Comparison of ENCODE assay signal across 20 mouse cellular contexts in the genomic region with DNA sequence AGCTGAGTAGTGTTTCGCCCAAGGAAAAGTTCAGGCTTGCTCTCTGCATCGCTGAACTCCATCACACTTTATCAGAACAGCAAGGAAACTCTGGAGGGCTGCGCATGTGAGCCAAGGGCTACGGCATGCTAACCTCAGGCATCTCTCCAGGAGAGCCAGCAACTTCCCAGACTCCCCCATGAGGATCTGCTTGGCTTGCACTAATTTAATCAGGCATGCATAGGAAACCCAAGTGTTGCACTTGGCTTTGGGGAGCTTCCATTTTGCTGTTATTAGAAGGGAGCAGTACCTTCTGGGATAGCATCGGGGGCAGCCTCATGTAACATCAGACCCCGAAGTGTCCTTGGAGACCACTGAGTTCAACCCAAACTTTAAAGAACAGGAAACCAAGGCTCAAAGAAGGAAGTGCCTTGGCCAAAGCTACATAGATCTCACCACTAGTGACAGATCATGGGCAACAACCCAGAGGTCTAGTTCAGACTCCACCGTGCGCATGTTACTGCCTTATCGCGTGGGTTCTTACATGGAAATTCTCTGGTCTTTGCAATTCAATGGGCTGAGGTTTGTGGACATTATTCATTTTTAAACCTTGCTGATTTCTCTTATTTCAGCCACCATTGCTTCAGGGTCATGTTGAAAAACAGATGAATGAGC. TPM values are rescaled to one million over a fixed set of nuclear protein-coding genes. Genes with fewer than 3 reads are reported as not detected.
DNase-seq lines count a peak whose midpoint lies in the region; ATAC-seq and TF ChIP-seq lines count a peak whose summit lies in the region.
"Had no signal": no experiment of that assay in that cellular context is flagged by ENCODE, and none has a peak within 500 bp of the region (broad histone marks: within the 10 kb centered on the region; RNA-seq: fewer than 3 reads in every experiment).

No protein-coding gene starts in this region.

- ATAC-seq in heart, embryonic 14.5 days (ENCODE audit: insufficient number of reproducible peaks, insufficient read depth, low FRiP score, low read depth) = peak; percentile 60
- no peak for ATAC-seq in heart, embryonic 11.5 days (replicated peaks; ENCODE audit: insufficient number of reproducible peaks, low FRiP score, low TSS enrichment)
- no peak for ATAC-seq in liver, embryonic 11.5 days (replicated peaks; ENCODE audit: low FRiP score)
- ATAC-seq: forebrain, postnatal 0 days had no signal

- no peak for TF ChIP-seq POLR2A in liver, adult 2 months (IDR thresholded peaks at IDR 0.05; ENCODE audit: extremely low read depth, insufficient read depth, low read length)

- H3K79me2 ChIP-seq in liver, adult 2 months (ENCODE audit: control insufficient read depth, insufficient read depth, low read length) = no peaks in the 10 kb centered on the region

- no peak for TF ChIP-seq CTCF in liver, adult 2 months (IDR thresholded peaks at IDR 0.05; ENCODE audit: low read depth, low read length)

- H3K4me3 ChIP-seq in heart, embryonic 14.5 days (ENCODE audit: control insufficient read depth in 1 of 2, insufficient read depth in 1 of 2, low read depth in 1 of 2, low read length in 2 of 2) = no peak overlapping the region
- no peak overlapping the region for H3K4me3 ChIP-seq in heart, embryonic 11.5 days (ENCODE audit: low read depth, low read length)
- no peak overlapping the region for H3K4me3 ChIP-seq in liver, adult 2 months (ENCODE audit: insufficient read depth, low read depth, low read length)
- no peak overlapping the region for H3K4me3 ChIP-seq in liver, embryonic 11.5 days (ENCODE audit: low read depth, low read length)
- H3K4me3 ChIP-seq: forebrain, embryonic 10.5 days; hindbrain, embryonic 10.5 days; limb, embryonic 12.5 days; liver, embryonic 15.5 days had no signal

- peak; percentile 10 for DNase-seq in liver, adult 2 months (ENCODE audit: extremely low read depth, low read depth, low spot score)
- no peak for DNase-seq in liver, embryonic 11.5 days (ENCODE audit: low spot score)
- DNase-seq in heart, postnatal 4 days = peak; percentile 29
- no peak for DNase-seq in gastrocnemius, postnatal 14 days
- no peak for DNase-seq in layer of hippocampus, postnatal 25 days (ENCODE audit: extremely low spot score in 1 of 2, low spot score in 1 of 2)
- DNase-seq: adrenal gland, adult 2 months; embryo, embryonic 11 days; forebrain, postnatal 0 days; layer of hippocampus, adult 9-11 months; right cerebral cortex, postnatal 4 days had no signal

- H3K36me3 ChIP-seq in heart, embryonic 14.5 days (ENCODE audit: control insufficient read depth, insufficient read depth, low read length) = no peaks in the 10 kb centered on the region
- H3K36me3 ChIP-seq in heart, embryonic 11.5 days (ENCODE audit: control insufficient read depth, insufficient read depth, low read length) = no peaks in the 10 kb centered on the region
- no peaks in the 10 kb centered on the region for H3K36me3 ChIP-seq in liver, adult 2 months (ENCODE audit: control insufficient read depth, insufficient read depth, low read length)
- no peaks in the 10 kb centered on the region for H3K36me3 ChIP-seq in liver, embryonic 11.5 days (ENCODE audit: control insufficient read depth, insufficient read depth, low read length)
- H3K36me3 ChIP-seq: forebrain, embryonic 10.5 days; hindbrain, embryonic 10.5 days; limb, embryonic 12.5 days; liver, embryonic 15.5 days had no signal

- intact Hi-C loops in gastrocnemius, postnatal 14 days (cut with DNase I; ENCODE audit: low total_unique reads) = no loop called here

- H3K9ac ChIP-seq in heart, embryonic 14.5 days (ENCODE audit: low read length) = no peak overlapping the region
- no peak overlapping the region for H3K9ac ChIP-seq in heart, embryonic 11.5 days (ENCODE audit: low read depth, low read length)
- H3K9ac ChIP-seq in liver, adult 2 months (ENCODE audit: low read depth, low read length) = no peak overlapping the region
- no peak overlapping the region for H3K9ac ChIP-seq in liver, embryonic 11.5 days (ENCODE audit: low read depth, low read length)
- H3K9ac ChIP-seq: forebrain, postnatal 0 days; limb, embryonic 12.5 days; liver, embryonic 15.5 days had no signal

- no peaks in the 10 kb centered on the region for H3K9me3 ChIP-seq in heart, embryonic 14.5 days (ENCODE audit: control insufficient read depth, low read length)
- H3K9me3 ChIP-seq in heart, embryonic 11.5 days (replicated peaks; ENCODE audit: control insufficient read depth, low read length) = no peaks in the 10 kb centered on the region
- no peaks in the 10 kb centered on the region for H3K9me3 ChIP-seq in liver, embryonic 11.5 days (ENCODE audit: control insufficient read depth, low read length)
- H3K9me3 ChIP-seq: forebrain, embryonic 10.5 days; limb, embryonic 12.5 days; liver, embryonic 15.5 days had no signal

- WGBS in heart, embryonic 14.5 days = 64% methylated on average over 10 of the region's 10 CpGs
- 83% methylated on average over 10 of the region's 10 CpGs for WGBS in heart, embryonic 11.5 days (ENCODE audit: insufficient replicate concordance)
- 68% methylated on average over 10 of the region's 10 CpGs for WGBS in liver, adult 2 months
- WGBS in liver, embryonic 11.5 days = 79% methylated on average over 10 of the region's 10 CpGs

- H3K4me2 ChIP-seq in heart, embryonic 14.5 days (ENCODE audit: low read length) = no peak overlapping the region
- H3K4me2 ChIP-seq in heart, embryonic 11.5 days = no peak overlapping the region
- H3K4me2 ChIP-seq in liver, embryonic 11.5 days = no peak overlapping the region
- H3K4me2 ChIP-seq: limb, embryonic 12.5 days; liver, embryonic 15.5 days; midbrain, embryonic 11.5 days had no signal

- H3K27ac ChIP-seq in heart, embryonic 14.5 days (replicated peaks in 1 of 2; ENCODE audit: control insufficient read depth in 1 of 2, insufficient read depth in 1 of 2, low read depth in 2 of 2, low read length in 2 of 2) = no peak overlapping the region
- H3K27ac ChIP-seq in heart, embryonic 11.5 days (ENCODE audit: low read depth, low read length) = no peak overlapping the region
- H3K27ac ChIP-seq in liver, adult 2 months (replicated peaks; ENCODE audit: insufficient read depth, low read depth, low read length) = no peak overlapping the region
- H3K27ac ChIP-seq in liver, embryonic 11.5 days (ENCODE audit: low read depth, low read length) = no peak overlapping the region
- H3K27ac ChIP-seq: forebrain, embryonic 10.5 days; hindbrain, embryonic 10.5 days; limb, embryonic 12.5 days; liver, embryonic 15.5 days; macrophage; stomach, postnatal 0 days had no signal

- no peaks in the 10 kb centered on the region for H3K27me3 ChIP-seq in heart, embryonic 14.5 days (ENCODE audit: control insufficient read depth, insufficient read depth, low read length)
- no peaks in the 10 kb centered on the region for H3K27me3 ChIP-seq in heart, embryonic 11.5 days (ENCODE audit: control insufficient read depth, insufficient read depth, low read length)
- no peaks in the 10 kb centered on the region for H3K27me3 ChIP-seq in liver, adult 2 months (ENCODE audit: control insufficient read depth, insufficient read depth, low read length)
- H3K27me3 ChIP-seq in liver, embryonic 11.5 days (replicated peaks; ENCODE audit: control insufficient read depth, insufficient read depth, low read length) = no peaks in the 10 kb centered on the region
- H3K27me3 ChIP-seq: limb, embryonic 12.5 days; liver, embryonic 15.5 days had no signal

- H3K4me1 ChIP-seq in heart, embryonic 14.5 days (ENCODE audit: control insufficient read depth in 2 of 2, insufficient read depth in 2 of 2, low read length in 2 of 2) = no peaks in the 10 kb centered on the region
- no peaks in the 10 kb centered on the region for H3K4me1 ChIP-seq in heart, embryonic 11.5 days (ENCODE audit: control insufficient read depth, insufficient read depth, low read length)
- H3K4me1 ChIP-seq in liver, adult 2 months (ENCODE audit: control insufficient read depth, insufficient read depth, low read length) = no peaks in the 10 kb centered on the region
- no peaks in the 10 kb centered on the region for H3K4me1 ChIP-seq in liver, embryonic 11.5 days (replicated peaks; ENCODE audit: control insufficient read depth, insufficient read depth, low read length)
- H3K4me1 ChIP-seq: hindbrain, embryonic 10.5 days; limb, embryonic 12.5 days; liver, embryonic 15.5 days had no signal

RNA-seq across cellular contexts. Expression of a gene that starts 23.6 kb away (rescaled TPM):
- polyA plus RNA-seq in heart, embryonic 14.5 days (2014; fragmentation: Nextera tagmentation; extraction: Ambion mirVana) = 7.7 and 8.5 TPM in 2 replicates
- polyA plus RNA-seq in heart, embryonic 11.5 days (2014; fragmentation: Nextera tagmentation; extraction: Ambion mirVana) = 8.6 and 8.8 TPM in 2 replicates
- 1.1 and 1.3 TPM in 2 replicates for total RNA-seq in liver, adult 2 months (2014; rRNA removed)
- polyA plus RNA-seq in liver, adult 2 months (2012; rRNA removed) = 0.33 and 0.57 TPM in 2 replicates
- polyA plus RNA-seq in liver, embryonic 11.5 days (2014; fragmentation: Nextera tagmentation; extraction: Ambion mirVana) = 6.1 and 6.2 TPM in 2 replicates
- 1 to 10 TPM; 3.1 to 3.2 TPM for total RNA-seq in heart, postnatal 4 days (2021)
- 1 to 10 TPM; 2.3 TPM for total RNA-seq in gastrocnemius, postnatal 14 days (2021)
- 10 to 100 TPM; 13.2 to 14.0 TPM for total RNA-seq in layer of hippocampus, postnatal 25 days (2021)
- polyA plus RNA-seq: C2C12, macrophage had no signal

Comparison
In these comparisons a context has a peak if more than half of its experiments do, and no peak if none do; other contexts are left out.
1. DNase-seq: peak in liver, adult 2 months (single experiment) and heart, postnatal 4 days (single experiment); none in liver, embryonic 11.5 days (single experiment), gastrocnemius, postnatal 14 days (single experiment) and layer of hippocampus, postnatal 25 days (0 of 2).